Mouse (Mus musculus) heart, postnatal 10 days (tissue): ENCODE data around the gene Cyp8b1. TPM values are rescaled to one million over a fixed set of nuclear protein-coding genes. Genes with fewer than 3 reads are reported as not detected.
A peak's percentile ranks its signal among the peaks of the same experiment; 100 is the strongest.

Source experiments
- DNase-seq, 2 experiments: peaks; one replicate each; pipeline ENCODE4 v3.0.0; 2021
- intact Hi-C: fragments of 180-260 bp; cut with DNase I; formaldehyde crosslinking; loops from one replicate; pipeline ENCODE4 v1.15.1; 2025
- total RNA-seq, 2 experiments: library from RNA; stranded (reverse); gene quantifications; 2 replicates each; pipeline ENCODE4 v1.2.3; 2021

Gene Cyp8b1
- not detected for total RNA-seq

DNA sequence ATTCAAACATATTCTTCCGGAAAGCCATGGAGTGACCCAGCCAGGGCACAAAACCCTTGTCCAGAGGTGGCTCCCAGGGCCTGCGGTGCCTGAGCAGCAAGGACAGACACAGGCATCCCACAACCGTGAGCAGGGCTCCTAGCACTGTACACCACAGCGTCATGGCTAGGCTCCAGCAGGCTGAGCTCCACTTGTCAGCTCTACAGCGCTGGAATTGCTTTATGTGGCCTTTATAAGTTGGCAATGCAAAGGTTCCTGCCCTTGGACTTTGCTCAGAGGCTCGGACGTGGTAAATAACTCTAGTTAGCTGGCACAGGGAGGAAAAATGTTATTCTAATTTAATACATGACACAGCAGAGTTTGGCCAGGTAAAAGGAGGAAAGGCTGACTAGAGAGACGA lies at the start of gene Cyp8b1:
Cyp8b1 (minus strand) TSS at position 204 of the 400 bp plus-strand sequence.
- intact Hi-C loops: no loop called here
- DNase-seq: peak in 1 of 2 experiments; percentile 23

DNA sequence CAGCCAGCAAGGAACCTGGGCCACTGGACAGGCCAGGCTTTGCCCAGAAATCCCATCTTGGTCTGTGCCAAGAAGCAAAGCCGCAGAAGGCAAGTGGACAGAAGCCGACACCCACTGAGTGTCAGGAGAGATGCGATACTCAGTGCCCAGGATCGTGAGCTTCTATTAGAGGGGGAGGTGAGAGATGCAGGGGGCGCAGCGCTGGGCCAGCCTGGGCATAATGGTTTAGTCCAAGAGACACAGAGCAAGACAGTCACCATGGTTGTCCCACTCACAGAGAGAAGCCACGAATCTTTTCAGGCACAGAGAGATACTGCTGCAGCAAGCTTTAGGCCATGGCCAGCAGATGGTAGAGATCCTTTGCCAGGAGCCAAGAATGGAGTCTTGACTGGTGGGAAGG lies 48.8 kb upstream of the Cyp8b1 start:
- intact Hi-C loops: no loop called here
- no peak for DNase-seq

DNA sequence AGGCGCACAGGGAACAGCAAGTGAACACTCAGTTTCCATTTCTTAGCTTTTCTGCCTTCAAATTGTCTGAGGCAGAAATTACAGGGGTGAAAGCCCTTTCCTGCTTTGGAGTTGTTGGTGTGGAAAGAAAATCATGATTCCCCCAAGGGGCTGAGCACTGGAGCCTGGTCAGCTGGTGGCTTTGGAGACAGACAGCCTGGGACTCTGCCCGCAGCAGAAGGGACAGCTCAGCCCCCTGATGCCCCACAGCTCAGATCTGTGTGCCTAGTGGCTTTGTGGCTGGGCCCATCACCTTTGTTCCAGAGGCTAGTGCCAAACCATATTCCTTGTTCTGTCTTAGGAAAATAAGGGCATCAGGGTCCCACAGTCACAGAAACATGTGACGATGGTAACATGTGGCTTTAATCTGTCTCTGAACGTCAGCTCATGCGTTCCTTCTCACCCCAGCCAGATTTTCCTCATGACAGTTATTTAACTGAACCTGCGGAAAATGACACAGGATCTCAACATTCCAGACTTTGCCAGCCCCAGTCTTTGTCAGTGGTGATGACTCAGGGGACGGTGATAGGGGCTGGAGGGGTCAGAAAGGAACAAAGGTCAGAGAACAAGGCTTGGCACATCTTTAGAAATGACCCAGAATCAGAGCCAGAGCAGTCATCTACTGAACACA lies 44.0 kb upstream of the Cyp8b1 start:
- intact Hi-C loops: no loop called here
- DNase-seq: peak; percentile 44 to 52

DNA sequence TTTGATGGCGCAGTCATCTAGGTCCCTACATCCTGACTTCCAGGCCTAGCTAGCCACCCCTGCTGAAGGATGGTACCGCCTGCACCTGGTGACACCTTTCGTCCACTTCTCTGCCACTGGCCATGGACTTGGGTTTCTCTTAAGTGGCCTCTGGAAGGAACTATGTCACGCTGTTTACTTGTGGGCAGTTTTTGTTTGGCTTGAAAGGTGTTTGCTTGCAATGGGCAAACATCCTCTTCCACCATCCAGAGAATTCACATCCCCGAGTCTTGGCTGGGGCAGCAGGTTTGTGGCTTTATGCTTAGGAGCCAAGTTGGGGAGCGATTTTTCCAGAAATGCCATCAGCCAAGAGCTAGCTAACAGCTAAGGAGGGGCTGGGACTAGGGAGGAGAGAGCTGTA lies 36.5 kb upstream of the Cyp8b1 start:
- intact Hi-C loops: no loop called here
- no peak for DNase-seq

DNA sequence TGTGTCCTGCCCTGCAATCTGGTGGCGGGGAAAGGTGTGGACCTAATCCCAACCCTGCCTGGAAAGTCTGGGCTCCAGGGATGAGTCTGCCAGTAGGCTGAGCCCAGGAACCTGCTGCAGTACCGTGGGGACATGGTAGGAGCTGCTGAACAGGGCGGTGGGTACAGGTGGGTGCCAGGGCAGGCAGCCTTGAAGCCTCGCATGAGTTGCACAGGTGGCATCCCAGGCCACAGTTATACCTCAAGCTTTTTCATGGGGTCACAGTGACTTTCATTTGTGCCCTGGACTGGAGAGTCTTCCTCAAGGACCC lies 35.0 kb upstream of the Cyp8b1 start:
- DNase-seq: no peak
- intact Hi-C loops: no loop called here

DNA sequence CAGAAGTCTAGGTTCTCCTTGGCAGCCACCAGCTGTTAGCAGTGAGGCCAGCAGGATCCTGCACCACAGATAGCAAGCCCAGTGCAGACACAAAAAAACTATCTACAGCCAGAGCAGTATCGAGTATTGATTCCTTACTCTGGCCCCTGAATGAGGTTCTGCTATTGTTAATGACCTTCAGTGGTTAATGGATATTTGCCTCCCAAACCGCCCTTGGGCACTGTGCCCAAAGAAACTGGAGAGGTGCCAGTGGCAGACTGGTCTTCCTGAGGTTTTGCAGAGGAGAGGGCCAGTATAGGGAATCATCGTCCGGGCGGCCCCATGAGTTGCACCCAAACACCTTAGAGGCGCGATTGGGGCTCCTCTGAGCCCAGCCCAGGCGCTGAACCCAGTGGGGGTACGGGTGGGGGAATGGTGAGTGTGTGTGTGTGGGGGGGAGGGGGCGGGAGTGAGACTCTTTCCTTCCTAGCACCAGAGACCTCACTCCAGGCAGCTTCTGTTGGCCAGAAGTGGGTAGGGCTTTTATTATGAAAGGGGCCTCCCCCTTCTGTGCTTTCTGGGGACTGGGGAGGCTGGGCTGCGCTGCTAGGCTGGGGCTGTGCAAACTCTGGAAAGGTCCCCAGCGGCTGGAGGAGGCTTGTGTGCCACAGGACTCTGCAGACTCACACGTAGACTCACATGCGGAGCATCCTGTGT lies 34.5 kb upstream of the Cyp8b1 start, which contains the start of gene Fam198a:
Fam198a (plus strand) TSS at position 571 of the 696 bp plus-strand sequence.
- intact Hi-C loops: no loop called here
- DNase-seq: peak; percentile 81 to 87

DNA sequence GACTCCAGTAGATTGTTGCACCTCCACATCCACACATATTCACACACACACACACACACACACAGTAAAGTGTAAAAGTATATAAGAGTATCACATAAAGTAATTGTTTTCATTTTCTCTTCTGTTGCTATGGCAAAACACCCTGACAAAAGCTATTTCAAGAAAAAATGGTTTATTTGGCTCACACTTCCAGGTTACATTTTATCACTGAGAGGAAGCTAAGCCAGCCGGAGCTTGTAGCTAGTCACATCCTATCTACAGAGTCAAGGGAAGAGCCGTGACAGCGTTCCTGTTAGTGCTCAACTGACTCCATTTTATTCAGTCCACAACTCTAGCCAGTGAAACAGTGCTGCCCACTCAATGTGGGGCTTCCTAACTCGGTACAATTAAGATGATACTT lies 32.3 kb upstream of the Cyp8b1 start:
- intact Hi-C loops: loop anchor here (2.0 kb wide), 1 partner anchor 66 kb away; no protein-coding TSS in a partner anchor
- no peak for DNase-seq

DNA sequence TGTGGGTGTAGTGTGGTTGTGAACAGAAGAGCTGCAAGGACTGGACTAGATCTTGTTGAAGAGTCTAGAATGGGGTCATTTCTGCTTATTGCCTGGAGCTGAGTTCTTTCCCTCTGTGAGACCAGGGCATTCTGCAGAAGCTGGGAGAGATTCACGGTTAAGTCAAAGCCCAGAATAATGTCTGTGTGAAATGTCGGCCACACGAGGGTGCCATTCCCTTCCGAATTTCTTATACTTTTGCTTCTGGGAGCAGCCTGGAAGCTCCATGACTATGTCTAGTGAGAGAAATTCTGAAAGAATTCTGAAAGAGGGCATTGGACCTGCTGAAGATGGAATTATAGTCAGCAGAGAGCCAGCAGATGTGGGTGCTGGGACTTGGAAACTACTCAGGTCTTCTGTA lies 31.7 kb upstream of the Cyp8b1 start:
- intact Hi-C loops: loop anchor here (1.0 to 2.0 kb wide), 2 partner anchors 38 to 67 kb away; no protein-coding TSS in a partner anchor
- peak; percentile 79 to 85 for DNase-seq

DNA sequence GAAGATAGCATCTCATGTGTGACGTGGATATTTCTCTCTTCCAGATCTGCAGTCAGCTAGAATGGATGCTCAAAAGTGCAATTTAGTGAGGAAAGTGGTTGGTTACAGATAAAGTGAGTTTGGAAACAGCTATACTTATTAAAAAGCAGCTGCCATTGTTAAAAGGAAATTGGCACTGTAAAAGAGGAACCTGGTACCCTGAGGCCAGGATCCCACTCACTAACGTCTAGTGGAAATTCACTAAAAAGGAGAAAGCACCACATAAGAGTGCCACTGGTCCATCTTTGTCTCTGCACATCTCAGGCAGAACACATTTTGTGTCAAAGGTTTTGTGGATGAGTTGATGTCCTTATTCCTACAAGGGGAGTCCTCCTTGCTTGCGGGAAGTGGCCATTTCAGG lies 27.5 kb upstream of the Cyp8b1 start:
- DNase-seq: no peak
- intact Hi-C loops: no loop called here

DNA sequence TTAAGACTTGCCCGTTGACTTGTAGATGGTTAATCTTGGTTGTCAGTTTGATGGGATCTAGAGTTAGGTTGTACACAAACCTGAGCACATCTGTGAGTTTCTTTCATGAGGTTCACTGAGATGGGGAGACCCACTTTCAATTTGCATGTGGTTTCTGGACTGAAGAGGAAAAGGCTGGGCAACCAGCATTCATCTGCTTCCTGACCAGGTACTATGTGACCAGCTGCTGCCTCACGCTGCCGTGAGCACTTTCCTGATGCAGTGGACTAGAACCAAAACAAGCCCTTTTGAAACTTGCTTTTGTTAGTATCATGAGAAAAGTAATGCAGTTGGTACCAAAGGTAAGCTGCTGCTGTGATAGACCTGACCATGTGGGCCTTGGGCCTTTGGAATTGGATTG lies 26.9 kb upstream of the Cyp8b1 start:
- DNase-seq: no peak
- intact Hi-C loops: no loop called here

DNA sequence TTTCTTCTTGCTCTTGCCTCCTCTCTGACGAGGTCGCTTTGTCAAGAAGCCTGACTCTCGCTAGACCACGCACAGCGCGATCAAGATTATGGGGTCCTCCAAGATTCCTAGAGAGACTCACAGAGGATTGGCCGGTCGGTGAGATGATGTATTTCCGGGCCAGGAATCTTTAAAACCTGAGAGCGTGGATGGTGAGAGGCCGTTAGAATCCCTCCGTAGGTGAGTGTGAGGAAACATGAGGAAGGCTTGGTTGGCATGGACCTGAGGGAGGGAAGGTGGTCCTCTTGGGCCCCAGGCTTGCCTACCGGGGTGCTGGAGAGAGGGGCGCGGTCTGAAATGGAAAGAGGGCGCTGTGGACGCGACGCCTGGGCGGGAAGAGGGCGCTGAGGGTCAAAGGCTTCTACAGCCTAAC lies 21.8 kb upstream of the Cyp8b1 start:
- DNase-seq: no peak

DNA sequence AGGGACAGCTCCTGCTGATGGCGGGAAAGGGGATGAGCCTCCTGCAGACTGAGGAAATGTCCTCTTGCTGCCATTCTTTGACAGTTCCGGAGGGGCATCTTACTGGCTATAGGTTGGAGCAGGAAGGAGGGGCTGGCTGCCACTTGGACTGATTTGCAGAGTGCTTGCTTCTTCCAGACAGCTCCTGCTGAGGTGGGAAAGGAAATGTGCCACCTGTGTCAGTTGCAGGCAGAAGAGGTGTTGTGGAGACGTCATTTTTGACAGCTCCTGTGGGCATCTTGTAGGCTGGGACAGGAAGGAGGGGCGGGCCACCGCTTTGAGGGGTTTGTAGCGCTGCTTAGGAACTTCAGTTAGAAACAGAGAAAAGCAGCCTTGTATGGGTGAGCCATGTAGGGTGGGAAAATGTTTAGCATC lies 21.4 kb upstream of the Cyp8b1 start:
- intact Hi-C loops: no loop called here
- DNase-seq: no peak

More for the DNA sequence above, 21.8 kb upstream of the Cyp8b1 start:
- intact Hi-C loops: no loop called here

DNA sequence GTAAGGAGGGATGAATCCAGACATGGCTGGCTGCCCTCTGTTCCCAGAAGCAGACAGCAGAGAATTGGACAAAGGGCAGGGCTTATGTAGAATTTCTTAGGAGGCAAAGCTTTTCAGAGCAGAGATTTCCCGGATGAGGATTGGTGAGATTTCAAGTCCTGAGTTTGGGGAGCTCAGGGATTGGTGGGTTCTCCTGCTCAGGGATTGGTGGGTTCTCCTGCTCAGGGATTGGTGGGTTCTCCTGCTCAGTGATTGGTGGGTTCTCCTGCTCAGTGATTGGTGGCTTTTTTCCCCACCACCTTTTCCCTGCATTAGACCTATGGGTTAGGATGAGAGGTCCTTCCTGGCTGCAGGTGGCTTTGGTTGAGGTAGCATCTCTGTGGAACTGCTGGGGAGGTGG lies 20.8 kb upstream of the Cyp8b1 start:
- intact Hi-C loops: no loop called here
- no peak for DNase-seq

DNA sequence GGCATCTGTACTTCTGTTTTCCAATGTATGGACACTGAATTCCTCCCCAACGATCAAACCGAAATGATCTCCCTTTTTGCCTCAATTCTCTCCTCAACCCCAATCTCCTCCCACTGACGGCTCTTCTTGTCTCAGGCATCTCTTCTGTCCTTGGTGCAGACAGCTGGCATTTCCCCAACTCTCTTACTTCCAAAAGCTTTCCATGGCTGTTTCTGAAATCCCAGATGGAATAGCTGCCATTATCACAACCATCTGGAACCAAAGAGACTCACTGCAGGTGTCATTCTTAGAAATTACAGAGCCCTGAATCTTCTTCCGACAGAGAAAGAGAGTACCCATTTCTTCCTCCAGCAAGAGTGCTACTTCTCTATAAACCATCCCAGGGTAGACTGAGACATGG lies 18.8 kb upstream of the Cyp8b1 start:
- intact Hi-C loops: no loop called here
- DNase-seq: no peak

DNA sequence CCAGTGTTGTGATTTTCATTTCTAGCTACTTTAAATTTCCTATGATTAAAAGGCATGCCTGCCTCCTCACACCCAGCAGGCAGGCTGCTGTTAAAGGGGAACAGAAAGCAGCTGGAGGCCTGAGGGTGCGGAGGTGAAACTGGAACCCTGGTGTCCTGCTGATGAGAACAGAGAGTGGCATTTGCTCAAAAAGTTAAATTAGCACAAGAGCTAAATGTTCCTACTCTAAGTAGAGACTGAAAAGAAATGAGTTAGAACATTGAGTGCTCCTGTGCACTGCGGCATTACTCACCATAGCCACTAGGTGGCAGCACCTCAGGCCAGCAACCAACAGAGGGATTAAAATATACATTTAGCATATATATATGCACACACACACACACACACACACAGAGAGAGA lies 12.4 kb upstream of the Cyp8b1 start:
- peak; percentile 41 to 53 for DNase-seq
- intact Hi-C loops: no loop called here

DNA sequence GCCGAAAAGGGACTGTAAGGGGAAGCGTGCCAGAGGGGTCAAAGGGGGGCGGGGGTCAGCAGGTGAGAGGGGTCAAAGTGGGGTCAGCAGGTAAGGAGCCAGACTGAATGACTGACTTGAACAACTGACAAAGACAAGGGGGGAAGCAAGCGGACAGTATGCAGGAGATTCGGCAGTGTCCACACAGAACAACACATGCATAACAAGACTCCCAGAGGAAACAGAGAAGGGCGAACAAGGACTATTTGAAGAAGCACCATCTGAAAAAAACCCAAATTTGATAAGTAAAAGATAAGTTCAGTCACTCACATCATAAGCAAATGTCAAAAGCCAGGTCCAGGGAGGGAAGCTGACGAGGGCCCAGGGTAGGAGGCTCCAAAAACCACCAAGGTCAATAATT lies 11.6 kb upstream of the Cyp8b1 start:
- intact Hi-C loops: no loop called here
- no peak for DNase-seq

DNA sequence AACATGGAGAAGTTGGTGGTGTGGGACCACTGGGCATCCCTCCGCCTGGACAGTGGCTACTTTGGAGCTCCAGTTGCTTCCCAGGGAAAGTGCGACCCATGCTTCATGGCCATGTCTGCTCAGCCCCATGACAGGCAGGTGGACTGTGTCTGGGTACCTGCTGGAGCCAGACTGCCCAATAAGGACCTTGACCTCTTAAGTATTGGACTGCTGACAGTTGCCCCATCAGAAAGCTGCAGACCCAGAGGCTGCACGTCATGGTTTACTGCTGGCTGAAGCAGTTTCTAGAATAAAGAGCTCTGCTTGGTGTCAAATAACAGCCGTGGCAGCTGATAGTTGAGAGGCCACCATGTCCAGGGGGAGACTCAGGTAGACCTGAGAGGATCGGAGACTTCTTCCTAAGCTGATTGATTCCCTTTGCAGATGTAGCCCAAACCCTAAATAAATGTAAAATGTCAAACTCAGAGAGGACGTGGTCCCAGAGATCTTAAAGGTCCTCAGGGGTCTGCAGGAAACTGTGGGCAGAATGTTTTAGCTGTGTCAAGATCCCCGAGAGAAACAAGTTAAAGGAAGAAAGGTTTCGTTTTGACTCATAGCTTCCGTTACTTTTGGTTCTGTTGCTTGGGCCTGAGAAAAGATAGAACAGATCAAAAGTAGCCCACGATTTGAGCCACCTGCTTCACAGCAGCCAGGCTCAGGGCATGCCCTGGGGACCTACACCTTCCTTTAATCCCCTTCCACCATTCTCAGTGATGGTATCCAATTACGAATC lies 10.7 kb upstream of the Cyp8b1 start:
- intact Hi-C loops: no loop called here
- DNase-seq: no peak

DNA sequence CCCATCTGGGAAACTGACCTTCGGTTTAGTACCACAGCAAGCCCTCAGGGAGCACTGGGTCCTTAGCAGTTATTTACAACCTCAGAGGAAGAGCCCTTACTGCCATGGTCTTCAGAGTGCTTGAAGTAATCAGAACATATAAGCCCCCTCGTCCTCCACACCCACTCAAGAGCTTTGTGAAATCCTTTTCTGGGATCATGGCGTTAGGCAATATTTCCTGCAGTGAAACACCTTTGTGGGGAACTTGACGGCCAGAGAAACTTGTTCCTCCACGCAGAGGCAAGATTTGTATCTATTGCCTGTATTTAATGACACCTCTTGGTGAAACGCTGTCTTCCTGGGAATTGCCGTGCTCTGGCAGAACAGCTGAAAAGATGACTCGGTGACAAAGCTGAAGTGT lies 9.9 kb upstream of the Cyp8b1 start:
- intact Hi-C loops: no loop called here
- no peak for DNase-seq

DNA sequence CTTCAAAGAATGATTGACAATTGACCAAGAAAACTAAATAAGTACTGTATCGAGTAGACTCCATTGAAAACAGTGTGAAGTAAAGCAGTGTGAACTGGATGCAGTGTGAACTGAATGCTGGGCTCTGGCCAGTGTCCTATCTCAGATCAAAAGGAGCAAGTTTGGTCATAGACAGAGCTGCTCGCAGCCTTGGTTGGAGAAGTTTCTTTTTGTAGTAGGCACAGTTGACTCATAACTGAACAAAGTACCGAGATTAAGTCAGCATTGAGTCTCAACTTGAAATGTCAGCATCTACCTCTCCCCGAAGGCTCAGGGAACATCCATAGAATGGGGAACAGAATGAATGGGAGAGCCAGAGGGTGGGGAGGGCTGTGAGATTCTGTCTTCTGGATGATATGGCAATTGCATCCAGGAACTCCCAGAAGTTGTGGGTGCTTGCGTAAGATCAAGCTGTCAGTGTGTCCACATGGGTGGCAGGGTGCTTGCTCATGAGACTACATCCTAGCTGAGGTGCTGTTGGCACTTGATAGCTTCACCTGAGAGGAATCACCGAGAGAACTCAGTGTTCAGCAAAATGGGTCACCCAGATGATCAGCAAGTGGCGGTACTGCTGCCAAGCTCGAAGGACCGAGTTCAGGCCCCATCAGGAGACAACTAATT lies 8.9 kb upstream of the Cyp8b1 start:
- DNase-seq: no peak
- intact Hi-C loops: no loop called here

DNA sequence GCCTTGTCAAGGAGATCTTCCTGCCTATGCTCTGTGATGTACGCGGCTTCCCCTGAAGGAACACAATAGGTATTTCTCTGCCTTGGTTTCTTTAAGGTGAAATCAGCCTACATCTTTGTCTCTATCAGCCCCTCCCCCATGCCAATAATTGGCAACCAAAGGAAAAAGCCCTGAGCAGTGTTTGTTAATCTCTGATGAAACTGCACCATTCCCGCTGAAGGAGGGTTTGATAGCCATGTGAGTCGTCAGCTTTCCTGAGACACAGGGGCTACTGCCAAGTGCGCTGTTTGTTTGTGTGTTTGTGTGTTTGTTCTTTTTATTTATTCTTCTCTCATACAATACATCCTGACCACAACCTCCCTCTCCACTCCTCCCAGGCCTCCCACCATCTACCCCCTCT lies 7.8 kb upstream of the Cyp8b1 start:
- DNase-seq: no peak
- intact Hi-C loops: no loop called here

DNA sequence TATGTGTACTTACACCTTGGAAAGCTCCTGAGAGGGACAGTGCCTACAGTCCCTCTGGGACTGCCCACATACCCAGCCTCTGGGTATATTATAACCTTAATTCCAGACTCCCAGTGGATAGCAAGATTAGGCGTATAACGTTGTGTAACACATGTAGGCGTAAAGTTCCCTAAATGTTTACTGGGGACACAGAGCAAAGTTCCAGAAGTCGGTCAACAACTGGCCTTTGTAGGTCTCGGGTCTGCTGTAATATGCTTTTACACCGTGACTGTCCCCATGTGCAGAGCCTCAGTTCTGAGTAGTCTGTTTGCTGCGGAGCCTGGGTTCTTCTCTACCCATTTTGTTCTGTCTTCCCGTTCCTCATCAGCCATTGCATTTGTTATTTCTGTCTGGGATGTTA lies 7.3 kb upstream of the Cyp8b1 start:
- DNase-seq: no peak
- intact Hi-C loops: no loop called here
